Mouse (Mus musculus) neural tube, embryonic 11.5 days (tissue): Measurements from ENCODE around the gene Map3k13. TPM values are rescaled to one million over a fixed set of nuclear protein-coding genes. Genes with fewer than 3 reads are reported as not detected.

ENCODE experiments used
- ATAC-seq: fragments of 200-750 bp; cut with Nextera tagmentation; 2 replicates; pipeline ENCODE4 v1.8.0; 2017; ENCODE audit warnings: moderate number of reproducible peaks, mild to moderate bottlenecking, moderate TSS enrichment, moderate library complexity; ENCODE audit not compliant: insufficient read depth, low FRiP score, low TSS enrichment
- DNase-seq: peaks from one replicate; pipeline ENCODE4 v3.0.0-alpha.2; 2015; ENCODE audit warnings: low spot score
- H3K27ac ChIP-seq: fragments of 300-500 bp; sonication (generic); 2 replicates; pipeline ENCODE4 v1.5.1; 2014; ENCODE audit warnings: low read depth, mild to moderate bottlenecking, low read length
- H3K27me3 ChIP-seq: fragments of 300-500 bp; sonication (generic); 2 replicates; pipeline ENCODE4 v1.6.1; 2014; ENCODE audit warnings: mild to moderate bottlenecking, low read length, mixed read lengths; ENCODE audit not compliant: control insufficient read depth, insufficient read depth
- H3K36me3 ChIP-seq: fragments of 300-500 bp; sonication (generic); 2 replicates; pipeline ENCODE4 v1.6.1; 2014; ENCODE audit warnings: mild to moderate bottlenecking, low read length, moderate library complexity, mixed read lengths; ENCODE audit not compliant: control insufficient read depth, insufficient read depth
- H3K4me1 ChIP-seq: fragments of 300-500 bp; sonication (generic); 2 replicates; pipeline ENCODE4 v1.6.1; 2014; ENCODE audit warnings: low read length, mixed read lengths; ENCODE audit not compliant: control insufficient read depth, insufficient read depth
- H3K4me2 ChIP-seq: fragments of 300-500 bp; sonication (generic); 2 replicates; pipeline ENCODE4 v1.6.1; 2014; ENCODE audit warnings: low read depth, mild to moderate bottlenecking, moderate library complexity
- H3K4me3 ChIP-seq: fragments of 300-500 bp; sonication (generic); 2 replicates; pipeline ENCODE4 v1.5.1; 2014; ENCODE audit warnings: low read depth, low read length
- H3K9ac ChIP-seq: fragments of 300-500 bp; sonication (generic); 2 replicates; pipeline ENCODE4 v1.6.1; 2014; ENCODE audit warnings: mild to moderate bottlenecking, low read length
- H3K9me3 ChIP-seq: fragments of 300-500 bp; sonication (generic); 2 replicates; pipeline ENCODE4 v1.6.1; 2016; ENCODE audit warnings: low read length; ENCODE audit not compliant: control insufficient read depth
- WGBS: fragments of 180-500 bp; shearing (Covaris S2); extraction: QIAGEN DNeasy Blood & Tissue Kit; methylation state at CpG from one replicate; pipeline ENCODE4 v1.1.7; 2014; 5-methylcytosine and 5-hydroxymethylcytosine counted together
- polyA plus RNA-seq: library from polyadenylated mRNA; unstranded; fragments of >200 nt; fragmentation: Nextera tagmentation; extraction: Ambion mirVana; gene quantifications from 2 replicates; pipeline ENCODE4 v1.2.1, GENCODE M21; 2014

The Map3k13 gene
- polyA plus RNA-seq, 1 experiment from 2014 or later: 10.6 TPM

DNA sequence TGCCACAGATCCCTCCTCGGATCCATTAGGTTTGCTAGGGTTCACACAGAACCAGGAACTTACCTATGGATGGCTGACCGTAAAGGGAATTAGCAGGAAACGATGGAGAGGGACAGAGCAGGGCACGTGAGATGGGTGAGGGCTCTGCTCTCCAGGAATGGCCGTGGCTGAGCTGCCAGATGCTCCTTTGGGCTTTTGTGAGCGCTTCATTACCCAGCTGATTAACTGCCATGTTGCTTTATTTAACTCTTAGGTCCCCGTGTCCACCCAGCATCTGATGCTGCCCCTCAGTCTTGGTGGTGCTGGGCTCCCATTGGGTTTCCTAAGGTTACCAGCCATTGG lies 21.5 kb downstream of the Map3k13 start:
- peak; percentile 81 for ATAC-seq
- Histone ChIP-seq H3K4me3 (no peak overlapping the region), H3K27me3 (no peaks in the 10 kb centered on the region), H3K4me2 (peak overlapping the region; percentile 13), H3K9ac (no peak overlapping the region; the same call in 1 of the 2 replicates), H3K4me1 (no peaks in the 10 kb centered on the region), H3K27ac (no peak overlapping the region), H3K9me3 (no peaks in the 10 kb centered on the region), H3K36me3 (no peaks in the 10 kb centered on the region)
- WGBS: 27% methylated on average over 7 of the region's 7 CpGs
- DNase-seq: peak; percentile 53

DNA sequence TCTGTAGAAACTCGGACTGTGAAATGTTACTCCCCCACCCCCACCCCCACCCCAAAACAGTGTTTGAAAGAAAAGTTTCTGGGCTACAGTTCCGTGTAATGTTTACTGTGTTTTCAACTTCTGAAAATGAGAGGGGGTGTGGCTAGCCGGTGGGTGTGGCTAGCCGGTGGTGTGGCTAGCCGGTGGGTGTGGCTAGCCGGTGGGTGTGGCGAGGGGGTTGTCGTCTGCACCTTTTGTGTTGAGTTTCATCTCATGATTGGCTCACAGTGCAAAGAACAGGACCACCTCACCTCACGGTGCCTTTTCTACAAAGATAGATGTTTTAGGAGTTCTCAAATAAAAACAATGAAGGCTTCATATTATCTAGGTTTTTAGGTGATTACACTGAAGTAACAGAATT lies 24.0 kb downstream of the Map3k13 start:
- H3K4me1 ChIP-seq: no peaks in the 10 kb centered on the region
- H3K4me2 ChIP-seq: no peak overlapping the region
- DNase-seq: no peak
- no peak overlapping the region for H3K4me3 ChIP-seq
- H3K27ac ChIP-seq: no peak overlapping the region
- no peaks in the 10 kb centered on the region for H3K36me3 ChIP-seq
- no peak for ATAC-seq
- no peaks in the 10 kb centered on the region for H3K27me3 ChIP-seq
- WGBS: 47% methylated on average over 9 of the region's 9 CpGs
- H3K9ac ChIP-seq: no peak overlapping the region
- no peaks in the 10 kb centered on the region for H3K9me3 ChIP-seq

DNA sequence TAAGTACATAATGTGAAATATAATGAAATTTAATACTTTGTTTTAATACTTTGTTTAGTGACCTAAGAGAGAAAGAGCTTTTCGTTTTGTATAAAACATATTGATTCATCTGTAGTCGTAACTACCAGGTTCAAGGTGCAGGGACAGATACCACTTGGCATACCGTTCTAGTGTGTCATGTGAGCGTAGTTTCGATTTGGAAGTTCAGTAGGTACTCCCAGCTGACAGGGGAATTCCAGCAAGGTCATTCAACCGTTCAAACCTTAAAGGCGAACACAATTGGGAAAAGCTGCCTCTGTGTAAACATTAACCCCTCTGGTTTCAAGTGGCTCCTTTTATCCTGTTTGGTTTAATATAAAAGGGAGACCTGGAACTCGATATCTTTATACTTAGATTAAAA lies 24.5 kb downstream of the Map3k13 start:
- Histone ChIP-seq H3K4me1 (no peaks in the 10 kb centered on the region), H3K4me3 (no peak overlapping the region), H3K9ac (no peak overlapping the region), H3K4me2 (no peak overlapping the region), H3K9me3 (no peaks in the 10 kb centered on the region), H3K27ac (no peak overlapping the region), H3K27me3 (no peaks in the 10 kb centered on the region), H3K36me3 (no peaks in the 10 kb centered on the region)
- DNase-seq: no peak
- ATAC-seq: no peak
- WGBS: 67% methylated on average over 8 of the region's 8 CpGs

DNA sequence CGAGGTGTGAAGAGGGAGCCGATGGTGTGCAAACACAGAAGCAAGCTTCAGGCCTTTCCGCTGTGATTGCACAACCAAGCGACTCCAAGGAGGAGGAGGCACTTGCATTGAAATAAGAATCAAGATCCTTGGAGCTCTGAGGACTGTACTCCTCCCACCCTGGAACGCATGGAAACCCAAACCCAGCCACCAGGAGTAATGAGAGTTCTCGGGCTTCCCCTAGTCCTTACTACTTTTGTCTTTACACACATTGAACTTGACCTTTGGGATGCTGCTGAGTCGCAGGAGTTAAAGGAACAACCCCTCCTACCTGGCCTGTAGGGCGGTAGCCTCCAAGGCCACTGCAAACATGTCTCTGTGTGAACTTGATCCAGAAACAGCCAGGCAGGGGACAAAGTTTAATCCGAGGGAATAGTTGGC lies 31.5 kb downstream of the Map3k13 start:
- no peak overlapping the region for H3K9ac ChIP-seq

DNA sequence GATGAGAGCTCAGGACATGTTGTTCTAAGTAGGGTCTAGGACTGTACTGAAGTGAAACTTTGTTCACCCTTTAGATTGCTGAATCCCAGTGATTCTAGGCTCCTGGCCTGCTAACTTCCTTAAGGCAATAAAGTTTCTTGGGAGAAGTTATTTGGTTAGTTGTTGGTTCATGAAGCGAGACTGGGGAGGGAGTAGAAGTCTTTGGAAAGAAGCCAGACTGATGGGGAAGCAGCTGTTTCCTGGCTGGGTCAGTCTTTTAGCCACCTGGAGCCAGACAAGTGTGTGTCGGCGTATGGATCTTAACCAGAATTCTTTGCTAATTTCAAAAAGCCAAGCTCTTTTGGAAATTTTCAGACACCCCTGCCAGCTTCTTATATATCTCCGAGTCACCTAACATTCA lies 33.0 kb downstream of the Map3k13 start:
- Histone ChIP-seq H3K4me3 (no peak overlapping the region), H3K9me3 (no peaks in the 10 kb centered on the region), H3K27me3 (no peaks in the 10 kb centered on the region), H3K27ac (no peak overlapping the region), H3K4me2 (no peak overlapping the region), H3K4me1 (no peaks in the 10 kb centered on the region), H3K9ac (no peak overlapping the region), H3K36me3 (no peaks in the 10 kb centered on the region)
- ATAC-seq: no peak
- no peak for DNase-seq
- 82% methylated on average over 4 of the region's 4 CpGs for WGBS

More for the DNA sequence above, 31.5 kb downstream of the Map3k13 start:
- Histone ChIP-seq H3K4me3 (no peak overlapping the region), H3K4me1 (no peaks in the 10 kb centered on the region), H3K36me3 (no peaks in the 10 kb centered on the region), H3K4me2 (no peak overlapping the region), H3K27me3 (no peaks in the 10 kb centered on the region), H3K9me3 (no peaks in the 10 kb centered on the region), H3K27ac (no peak overlapping the region)
- WGBS: 75% methylated on average over 9 of the region's 9 CpGs
- no peak for DNase-seq
- ATAC-seq: no peak

DNA sequence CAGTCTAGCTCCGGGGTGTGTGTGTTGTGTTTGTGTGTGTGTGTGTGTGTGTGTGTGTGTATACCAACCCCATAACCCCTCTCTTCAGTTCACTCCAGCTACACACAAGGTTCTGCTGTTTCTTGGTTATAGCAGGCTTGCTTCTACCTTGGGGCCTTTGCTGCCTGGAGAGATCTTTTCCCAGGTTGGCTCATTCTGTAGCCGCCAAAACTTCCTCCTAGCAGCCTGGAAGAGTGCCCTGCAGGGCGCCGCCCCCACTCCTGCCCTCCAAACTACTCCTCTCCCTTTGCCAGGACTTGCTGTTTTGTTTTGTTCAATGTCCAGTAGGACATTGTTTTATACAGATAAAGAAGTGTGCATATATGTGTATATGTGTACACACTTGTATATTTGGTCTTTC lies 33.4 kb downstream of the Map3k13 start:
- H3K4me1 ChIP-seq: no peaks in the 10 kb centered on the region
- no peaks in the 10 kb centered on the region for H3K27me3 ChIP-seq
- no peak overlapping the region for H3K4me3 ChIP-seq
- H3K9ac ChIP-seq: no peak overlapping the region
- no peak overlapping the region for H3K4me2 ChIP-seq
- DNase-seq: no peak
- H3K36me3 ChIP-seq: no peaks in the 10 kb centered on the region
- H3K9me3 ChIP-seq: no peaks in the 10 kb centered on the region
- H3K27ac ChIP-seq: no peak overlapping the region
- ATAC-seq: no peak
- 84% methylated on average over 4 of the region's 4 CpGs for WGBS

DNA sequence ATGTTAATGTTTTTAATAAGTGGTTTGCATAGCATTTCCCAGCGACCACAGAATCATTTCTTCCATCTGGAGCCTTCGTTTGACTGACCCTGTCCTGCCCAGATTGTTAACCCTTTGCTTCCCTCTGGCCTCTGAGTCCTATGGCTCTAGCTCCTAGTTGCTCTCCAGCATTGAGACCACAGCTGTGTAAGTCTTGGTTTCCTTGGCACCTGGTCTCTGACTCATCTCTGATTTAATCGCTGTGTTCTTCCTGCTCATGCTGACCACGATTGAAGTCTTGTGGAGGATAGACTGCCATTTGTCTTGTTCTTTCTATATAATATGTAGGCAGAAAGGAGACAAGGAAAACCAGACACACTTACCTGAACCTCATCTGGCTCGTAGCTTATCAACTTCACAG lies 35.6 kb downstream of the Map3k13 start:
- Histone ChIP-seq H3K4me2 (no peak overlapping the region), H3K4me3 (no peak overlapping the region), H3K27me3 (no peaks in the 10 kb centered on the region), H3K4me1 (no peaks in the 10 kb centered on the region), H3K9me3 (no peaks in the 10 kb centered on the region), H3K9ac (no peak overlapping the region), H3K27ac (no peak overlapping the region), H3K36me3 (no peaks in the 10 kb centered on the region)
- 45% methylated on average over 5 of the region's 5 CpGs for whole genome bisulfite sequencing
- DNase-seq (no peak), ATAC-seq (no peak)

DNA sequence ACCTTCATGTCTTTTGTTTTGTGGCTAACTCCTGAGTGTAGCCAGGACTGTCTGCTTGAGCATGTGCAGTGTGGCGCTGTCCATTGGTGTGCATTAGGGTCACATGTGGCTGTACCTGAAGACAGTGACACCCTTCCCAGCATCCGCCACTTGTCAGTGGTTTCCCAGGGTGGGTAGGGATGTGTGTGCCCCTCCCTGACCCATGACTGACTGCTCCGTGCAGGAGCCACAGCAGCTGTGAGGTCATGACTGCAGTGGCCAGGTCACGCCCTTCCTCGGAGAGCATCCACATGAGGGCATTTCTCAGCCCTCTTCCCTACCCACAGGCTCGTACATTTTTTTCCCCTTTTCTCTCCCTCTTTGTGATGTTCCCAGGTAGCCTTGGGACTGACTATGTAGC lies 36.6 kb downstream of the Map3k13 start:
- no peaks in the 10 kb centered on the region for H3K9me3 ChIP-seq
- H3K9ac ChIP-seq: no peak overlapping the region
- no peaks in the 10 kb centered on the region for H3K4me1 ChIP-seq
- H3K36me3 ChIP-seq: no peaks in the 10 kb centered on the region
- 56% methylated on average over 6 of the region's 6 CpGs for WGBS
- ATAC-seq (no peak), DNase-seq (no peak)
- no peaks in the 10 kb centered on the region for H3K27me3 ChIP-seq
- no peak overlapping the region for H3K27ac ChIP-seq
- no peak overlapping the region for H3K4me3 ChIP-seq
- H3K4me2 ChIP-seq: no peak overlapping the region

DNA sequence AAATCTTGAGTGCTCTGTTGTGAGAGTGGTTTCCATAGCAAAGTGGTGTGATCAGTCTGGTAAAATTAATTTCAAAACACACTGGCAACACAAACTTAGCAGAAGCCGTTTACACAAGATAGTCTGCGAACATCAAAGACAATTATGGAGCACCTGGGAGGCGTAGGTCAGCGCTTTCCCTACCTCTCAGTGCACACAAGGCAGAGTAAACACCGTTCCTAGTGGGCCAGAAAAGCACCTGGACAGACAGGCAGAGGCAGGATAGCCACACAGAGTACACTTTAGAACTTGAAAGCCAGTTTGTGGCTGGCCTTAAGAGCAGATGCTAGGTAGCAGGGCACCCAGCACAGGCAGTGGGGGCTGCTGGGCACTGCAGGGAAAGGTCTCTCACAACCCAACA lies 37.6 kb downstream of the Map3k13 start:
- 82% methylated on average over 5 of the region's 5 CpGs for WGBS
- no peak for DNase-seq
- Histone ChIP-seq H3K4me3 (no peak overlapping the region), H3K27ac (no peak overlapping the region), H3K9ac (no peak overlapping the region), H3K36me3 (no peaks in the 10 kb centered on the region), H3K4me1 (no peaks in the 10 kb centered on the region), H3K9me3 (no peaks in the 10 kb centered on the region), H3K4me2 (no peak overlapping the region), H3K27me3 (no peaks in the 10 kb centered on the region)
- ATAC-seq: no peak
